In genomic region chr6:31233252-31233993, GRCm38 (mm10) we compare ENCODE assay signal across 10 mouse cellular contexts.
DNase-seq lines count a peak whose midpoint lies in the region; ATAC-seq and TF ChIP-seq lines count a peak whose summit lies in the region.
"Had no signal": no experiment of that assay in that cellular context is flagged by ENCODE, and none has a peak within 500 bp of the region (broad histone marks: within the 10 kb centered on the region; RNA-seq: fewer than 3 reads in every experiment).

No protein-coding gene starts in this region.

- ATAC-seq in granulocyte monocyte progenitor cell, adult 5-6 weeks (replicated peaks; ENCODE audit: poor library complexity, severe bottlenecking), result peak; percentile 99
- peak; percentile 78; the same call in 1 of the 2 replicates for ATAC-seq in midbrain, postnatal 0 days (ENCODE audit: low FRiP score)

- H3K27me3 ChIP-seq in midbrain, postnatal 0 days (ENCODE audit: insufficient read depth, low read length), result no peaks in the 10 kb centered on the region
- H3K27me3 ChIP-seq: lung, embryonic 15.5 days had no signal

- peaks cover 3% of the 10 kb centered on the region; the same call in 1 of the 2 replicates for H3K4me1 ChIP-seq in midbrain, postnatal 0 days (ENCODE audit: insufficient read depth, low read length)
- H3K4me1 ChIP-seq: lung, embryonic 15.5 days had no signal

- no peaks in the 10 kb centered on the region for H3K9me3 ChIP-seq in midbrain, postnatal 0 days (ENCODE audit: low read length)
- H3K9me3 ChIP-seq: lung, embryonic 15.5 days had no signal

- TF ChIP-seq CTCF in midbrain, postnatal 0 days (IDR thresholded peaks at IDR 0.05), result no peak

- no peaks in the 10 kb centered on the region for H3K36me3 ChIP-seq in midbrain, postnatal 0 days (ENCODE audit: insufficient read depth, low read length)
- H3K36me3 ChIP-seq: lung, embryonic 15.5 days had no signal

- H3K4me2 ChIP-seq in midbrain, postnatal 0 days (ENCODE audit: low read depth, low read length, poor library complexity, severe bottlenecking), result no peak overlapping the region
- H3K4me2 ChIP-seq: lung, embryonic 15.5 days had no signal

- H3K4me3 ChIP-seq in midbrain, postnatal 0 days (ENCODE audit: low read depth, low read length), result no peak overlapping the region
- H3K4me3 ChIP-seq: lung, embryonic 15.5 days had no signal

- DNase-seq in A20 (ENCODE audit: low read depth, low spot score), result peak; percentile 90
- peak; percentile 69 to 77 for DNase-seq in B cell, adult 2 months
- DNase-seq in midbrain, postnatal 0 days (ENCODE audit: low spot score), result peak; percentile 75
- no peak for DNase-seq in right cerebral cortex, postnatal 36 days (ENCODE audit: low spot score in 2 of 2)
- DNase-seq in cerebellum, postnatal 10 days, result no peak
- DNase-seq in cerebellum, adult 9-11 months, result no peak
- DNase-seq: right cerebral cortex, postnatal 25 days had no signal

- 23% methylated on average over 18 of the region's 18 CpGs for WGBS in midbrain, postnatal 0 days

- H3K27ac ChIP-seq in midbrain, postnatal 0 days (ENCODE audit: low read depth, low read length), result peak overlapping the region; percentile 78
- H3K27ac ChIP-seq: kidney, postnatal 0 days; lung, embryonic 15.5 days had no signal

- 0 out of 2 replicates have a peak overlapping the region, but pooled peaks have one; percentile 19 for H3K9ac ChIP-seq in midbrain, postnatal 0 days (replicated peaks; ENCODE audit: low read length, poor library complexity, severe bottlenecking)
- H3K9ac ChIP-seq: lung, embryonic 15.5 days had no signal

Comparison
In these comparisons a context has a peak if more than half of its experiments do, and no peak if none do; other contexts are left out.
1. DNase-seq: peak in A20 (single experiment), B cell, adult 2 months (2 of 2) and midbrain, postnatal 0 days (single experiment); none in right cerebral cortex, postnatal 36 days (0 of 2), cerebellum, postnatal 10 days (0 of 2) and cerebellum, adult 9-11 months (single experiment).